Mouse (Mus musculus) urinary bladder, postnatal 14 days (tissue): ENCODE measurements around the gene Syt9.

Experiments
- DNase-seq: peaks from one replicate; pipeline ENCODE4 v3.0.0; 2021; ENCODE audit warnings: low spot score

Gene Syt9

DNA sequence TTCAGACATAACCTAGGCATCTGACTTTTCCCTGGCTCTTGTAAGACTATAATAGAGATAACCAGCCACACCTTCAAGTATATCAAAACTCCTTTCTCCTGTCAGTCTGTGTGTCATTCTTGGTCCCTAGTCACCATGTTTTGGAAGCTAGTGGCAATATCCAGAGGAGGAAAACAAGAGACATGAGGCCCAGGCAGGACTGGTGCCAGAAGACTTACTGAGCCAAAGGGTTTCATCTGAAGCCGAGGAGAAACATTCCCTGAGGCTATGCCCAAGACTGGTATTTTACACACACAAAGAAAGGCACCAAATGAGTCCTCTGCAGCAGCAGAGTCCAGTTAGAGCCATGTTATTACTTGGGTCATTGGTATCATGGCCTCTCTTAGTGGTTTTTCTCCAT lies 174.5 kb downstream of the Syt9 start:
- no peak for DNase-seq

DNA sequence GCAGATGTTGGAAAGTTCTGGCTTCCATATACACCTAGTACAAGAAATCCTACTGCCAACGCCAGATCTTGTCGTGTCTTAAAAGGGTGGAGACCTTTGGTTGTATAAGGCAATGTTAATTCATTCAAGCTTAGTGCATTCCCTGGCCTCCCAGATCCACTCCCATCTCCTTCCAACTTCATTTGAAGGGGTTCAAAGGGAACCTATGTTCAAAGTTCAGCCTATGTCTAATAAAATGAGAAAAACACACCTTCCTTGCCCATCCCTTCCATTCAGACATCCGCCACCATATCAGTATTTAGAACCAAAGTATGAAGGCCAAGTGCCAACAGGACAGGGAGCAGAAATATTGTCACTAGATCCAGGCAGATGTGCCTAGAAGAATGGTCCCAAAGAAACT lies 177.3 kb downstream of the Syt9 start:
- no peak for DNase-seq

DNA sequence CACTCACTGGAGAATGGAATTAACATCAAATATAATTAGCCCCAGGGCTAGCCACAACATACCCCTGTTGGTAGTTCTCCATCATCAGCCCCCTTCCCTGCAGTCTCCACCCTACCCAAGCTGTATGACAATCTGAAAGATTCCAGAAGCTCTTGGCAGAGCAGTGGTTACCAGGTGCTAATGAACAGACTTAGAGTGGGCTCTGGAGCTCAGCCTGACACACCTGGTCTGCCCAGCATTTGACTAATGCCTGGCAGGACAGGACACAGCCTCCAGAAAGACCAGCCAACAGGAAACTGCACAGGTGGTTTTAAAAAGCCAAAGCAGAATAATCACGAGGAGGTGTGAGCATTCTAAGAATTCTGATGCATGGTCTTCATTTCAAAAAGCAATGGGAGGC lies 182.9 kb downstream of the Syt9 start:
- no peak for DNase-seq

DNA sequence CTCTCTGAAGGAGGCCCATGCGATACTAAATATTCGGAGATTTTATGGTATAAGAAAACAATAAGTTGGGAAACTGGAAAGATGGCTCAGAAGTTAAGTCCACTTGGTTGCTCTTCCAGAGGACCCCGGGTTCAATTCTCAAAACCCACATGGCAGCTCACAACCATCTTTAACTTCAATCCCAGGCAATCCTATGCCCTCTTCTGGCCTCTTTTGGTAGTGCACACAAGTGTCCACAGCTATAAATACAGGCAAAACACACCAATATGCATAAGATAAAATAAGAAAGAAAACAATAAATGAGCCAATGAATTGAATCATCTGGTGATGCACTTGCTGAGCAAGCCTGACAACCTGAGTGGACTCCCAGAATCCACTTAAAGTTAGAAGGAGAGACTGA lies 185.4 kb downstream of the Syt9 start:
- DNase-seq: no peak

DNA sequence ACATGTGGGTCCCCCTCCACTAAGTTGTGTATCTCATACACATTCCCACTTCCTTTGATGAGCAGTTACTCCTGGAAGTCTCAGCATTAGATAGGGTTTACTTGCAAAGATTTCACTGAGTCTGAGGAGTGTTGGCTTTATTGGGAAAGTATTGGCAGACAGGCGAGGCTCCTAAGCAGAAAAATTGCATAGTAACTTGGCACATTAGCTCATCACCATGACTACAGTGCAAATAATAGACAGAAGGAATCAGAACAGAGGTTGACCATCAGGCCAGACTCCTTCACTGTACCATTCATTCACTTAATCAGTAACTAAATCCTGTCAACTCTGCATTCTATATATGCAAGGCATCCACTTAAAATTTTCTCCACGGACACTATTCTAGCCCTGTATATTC lies 190.1 kb downstream of the Syt9 start:
- DNase-seq: no peak

DNA sequence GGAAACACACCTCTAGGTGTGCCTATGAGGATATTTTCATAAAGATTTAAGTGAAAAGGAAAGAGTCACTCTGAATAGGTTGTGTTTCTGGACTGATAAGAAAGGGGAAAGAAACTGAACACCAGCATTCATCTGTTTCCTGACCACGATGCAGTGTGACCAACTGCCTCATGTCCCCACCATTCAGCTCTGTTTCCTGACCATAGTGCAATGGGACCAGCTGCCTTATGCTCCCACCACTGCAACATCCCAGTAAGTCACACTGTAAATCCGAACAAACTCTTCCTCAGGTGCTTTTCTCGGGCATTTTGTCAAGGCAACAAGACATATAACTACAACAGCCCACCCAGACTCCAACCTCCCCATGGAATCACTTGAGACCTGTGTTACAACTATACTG lies 191.1 kb downstream of the Syt9 start:
- no peak for DNase-seq

DNA sequence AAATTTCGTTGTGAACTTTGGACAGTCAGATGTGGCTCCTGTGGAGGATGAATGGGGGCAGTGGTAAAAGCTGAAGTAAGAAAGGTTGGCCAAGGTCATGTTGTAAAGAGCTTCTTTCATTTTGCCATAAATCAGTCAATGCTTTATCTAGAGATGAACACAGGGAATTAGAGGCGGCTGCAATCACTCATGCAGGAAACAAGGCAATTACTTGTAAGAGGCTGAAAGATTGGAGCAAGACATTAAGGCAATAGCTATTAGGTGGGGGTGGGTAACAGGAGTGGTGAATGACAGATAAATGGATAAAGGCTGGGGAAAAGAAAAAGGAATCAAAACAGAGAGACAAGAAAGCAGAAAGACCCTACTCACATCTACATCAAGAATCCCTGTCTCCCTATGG lies 193.2 kb downstream of the Syt9 start:
- no peak for DNase-seq

DNA sequence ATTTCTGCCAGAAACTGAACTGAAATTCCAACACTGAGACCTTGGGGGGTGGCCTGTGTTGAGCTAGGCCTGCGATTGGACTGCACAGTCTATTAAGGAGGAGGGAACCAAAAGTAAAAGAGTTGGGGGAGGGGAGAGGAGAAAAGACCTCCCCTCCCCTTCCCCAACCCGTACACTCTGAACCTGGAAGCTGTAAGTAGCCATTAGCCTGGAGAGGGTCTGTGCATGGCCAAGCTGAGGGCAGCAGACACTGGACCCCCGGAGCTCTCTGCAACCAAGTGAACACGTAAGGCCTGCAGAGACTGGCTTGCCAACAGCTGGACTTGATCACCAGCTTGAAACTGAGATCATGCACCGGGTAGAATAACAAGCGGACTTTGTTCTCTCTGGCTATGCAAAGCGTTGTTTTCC lies 196.7 kb downstream of the Syt9 start, which contains the start of gene Olfml1:
Gene Olfml1, plus strand, starts transcription at position 186 of the 411 bp plus-strand sequence.
- peak; percentile 36 for DNase-seq

DNA sequence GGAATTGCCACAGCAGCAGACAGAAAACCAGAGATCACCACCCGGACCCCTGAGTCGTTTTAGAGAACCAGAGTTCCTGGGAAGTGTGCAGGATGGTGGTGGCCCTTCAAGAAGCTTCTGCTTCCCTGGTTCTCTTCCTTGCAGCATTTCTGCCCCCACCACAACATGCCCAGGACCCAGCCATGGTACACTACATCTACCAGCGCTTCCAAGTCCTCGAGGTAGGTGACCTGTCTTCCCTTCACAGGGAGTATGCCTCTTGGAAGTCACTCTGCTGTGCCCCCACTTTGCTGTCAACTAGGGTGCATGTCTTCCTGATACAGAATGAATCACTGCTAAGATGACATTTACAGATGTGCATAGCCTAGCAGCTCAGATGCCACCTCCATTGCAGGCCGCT lies 197.1 kb downstream of the Syt9 start:
- no peak for DNase-seq

DNA sequence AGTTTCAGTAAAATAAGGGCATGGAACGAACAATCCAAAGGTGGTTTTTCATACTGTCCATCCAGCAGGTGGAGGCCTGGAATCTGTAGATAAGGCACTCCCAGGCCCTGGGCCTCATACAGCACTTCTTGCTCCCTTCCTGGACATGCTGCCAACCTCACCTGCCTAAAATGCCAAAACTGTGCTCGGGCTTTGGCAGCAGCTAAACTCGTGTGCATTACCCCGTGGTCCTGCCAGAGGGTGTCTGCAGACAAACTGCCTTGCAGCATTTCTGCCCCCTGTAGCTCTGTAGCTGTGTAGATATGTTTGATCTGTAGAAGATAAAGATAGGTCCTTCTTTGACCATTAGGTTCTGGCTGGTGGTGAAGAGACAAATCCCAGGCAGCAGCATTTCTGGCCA lies 198.4 kb downstream of the Syt9 start:
- DNase-seq: peak; percentile 24

DNA sequence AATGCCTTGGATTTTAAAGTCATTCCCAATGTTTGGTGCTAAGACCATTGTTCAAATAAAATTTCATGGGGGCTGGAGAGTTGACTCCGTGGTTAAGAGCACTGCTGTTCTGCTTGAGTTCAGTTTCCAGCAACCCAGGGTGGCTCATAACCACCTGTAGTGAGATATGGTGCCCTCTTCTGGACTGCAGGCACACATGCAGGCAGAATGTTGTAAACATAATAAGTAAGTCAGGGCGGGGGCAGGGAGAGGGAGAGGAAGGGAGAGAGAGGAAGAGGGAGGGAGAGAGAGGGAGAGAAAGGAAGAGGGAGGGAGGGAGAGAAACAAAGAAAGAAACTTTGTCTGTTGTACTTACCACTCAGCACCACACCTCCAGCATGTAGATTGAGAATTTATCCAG lies 203.3 kb downstream of the Syt9 start:
- no peak for DNase-seq

DNA sequence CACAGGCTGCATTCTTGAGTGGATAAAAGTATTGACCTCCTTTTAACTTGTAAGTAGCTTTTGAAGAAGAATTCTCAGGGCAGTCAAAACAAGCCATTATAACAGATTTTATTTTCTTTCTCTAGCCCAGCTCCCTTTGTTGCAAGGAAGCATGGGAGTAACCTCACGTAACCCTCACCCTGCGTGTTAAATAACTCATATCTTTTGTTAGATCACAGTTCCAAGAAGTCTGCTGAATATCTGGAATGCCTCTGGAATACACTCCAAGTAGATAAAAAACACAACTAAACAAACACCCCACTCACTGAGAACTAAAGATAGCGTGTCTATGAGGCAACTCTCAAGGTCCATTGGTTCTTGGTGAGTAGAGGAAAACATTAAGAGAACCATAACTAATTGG lies 203.7 kb downstream of the Syt9 start:
- DNase-seq: no peak

DNA sequence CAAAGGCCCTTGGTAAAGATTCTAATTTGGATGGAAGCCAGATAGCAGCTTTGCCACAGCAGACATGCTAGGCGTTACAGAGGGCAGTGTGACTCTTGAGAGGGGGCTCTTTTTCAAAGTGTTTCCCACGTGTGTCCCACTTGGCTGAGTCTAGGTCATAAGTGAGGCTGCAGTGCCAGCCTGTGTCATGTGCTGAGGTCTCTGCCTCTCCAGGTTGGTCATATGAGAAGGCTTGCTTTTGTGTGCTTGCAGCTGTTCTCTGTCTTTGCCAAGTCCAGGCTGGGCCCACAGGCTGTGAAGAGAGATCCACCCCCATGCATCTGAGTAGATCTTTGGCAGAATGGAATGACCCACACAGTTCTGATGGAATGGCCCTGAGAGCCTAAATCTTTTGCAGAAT lies 222.1 kb downstream of the Syt9 start:
- no peak for DNase-seq

DNA sequence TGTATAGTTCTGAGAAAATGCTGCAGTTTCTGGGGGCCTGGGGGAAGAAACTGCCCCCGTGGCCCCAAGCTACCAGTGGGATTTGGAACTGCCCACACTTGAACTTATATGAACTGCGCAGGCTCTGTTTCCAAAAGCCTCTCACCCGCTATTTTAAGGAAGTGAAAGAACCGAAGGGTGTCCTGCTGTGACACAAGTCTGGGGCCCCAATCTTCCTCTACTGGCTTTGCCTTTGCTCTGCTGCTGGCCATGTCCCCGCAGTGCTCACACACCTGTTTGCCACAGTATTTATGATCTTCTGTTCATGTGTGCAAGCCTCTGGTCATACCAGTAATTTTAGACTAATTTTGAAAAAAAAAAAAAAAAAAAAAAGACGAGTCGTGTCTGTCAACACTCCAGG lies 223.4 kb downstream of the Syt9 start:
- DNase-seq: no peak

DNA sequence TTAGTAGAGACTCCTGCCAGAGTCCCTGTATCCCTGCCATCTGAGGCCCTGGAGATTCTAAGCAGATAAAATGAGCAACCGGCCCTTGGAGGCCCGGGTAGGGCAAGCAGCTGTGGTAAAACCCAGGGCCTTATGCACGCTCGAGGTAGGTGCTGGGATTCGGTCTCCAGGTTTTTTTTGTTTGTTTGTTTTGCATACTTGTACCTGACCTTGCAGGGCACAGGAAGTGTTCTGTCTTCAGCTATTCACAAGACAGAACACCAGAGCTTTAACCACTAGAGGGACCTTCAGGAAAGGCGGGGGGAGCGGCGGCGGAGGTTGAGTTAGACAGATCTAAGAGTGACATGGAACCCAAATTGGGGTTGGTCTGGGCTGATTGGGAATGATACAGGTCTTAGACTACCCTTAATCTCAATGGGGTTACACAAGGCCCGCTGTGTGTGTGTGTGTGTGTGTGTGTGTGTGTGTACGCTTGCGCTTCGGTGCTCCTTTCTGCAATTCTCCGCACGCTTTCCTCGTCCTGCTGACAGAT lies 223.9 kb downstream of the Syt9 start:
- peak; percentile 61 for DNase-seq

DNA sequence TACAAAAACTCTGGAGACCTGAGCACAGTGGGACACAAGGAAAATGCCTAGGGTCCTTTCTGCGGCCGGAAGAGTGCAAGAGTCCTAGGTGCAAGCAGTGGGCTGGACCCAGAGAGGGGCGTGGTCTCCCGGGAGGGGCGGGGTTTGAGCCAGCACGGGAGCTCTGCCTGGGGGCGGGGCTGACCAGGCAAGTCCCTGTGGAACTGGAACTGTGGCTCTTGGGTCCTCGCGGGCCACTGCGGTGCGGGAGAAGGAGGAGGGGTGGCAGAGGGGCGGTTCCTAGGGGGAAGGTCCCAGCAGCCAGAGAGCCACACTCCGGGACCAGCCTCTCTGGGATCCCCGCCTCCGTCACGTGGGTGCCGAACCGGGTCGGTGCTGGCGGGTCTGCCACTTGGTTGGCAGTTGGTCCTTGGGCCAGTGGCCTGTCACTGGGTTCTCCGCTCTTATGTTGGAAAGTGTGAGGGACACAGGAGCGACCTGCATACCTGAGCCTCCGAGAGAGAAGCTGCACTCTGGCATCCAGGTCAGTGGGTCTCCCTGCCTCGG lies 224.4 kb downstream of the Syt9 start, which contains the start of gene Ppfibp2:
Gene Ppfibp2, plus strand, starts transcription at position 351 of the 546 bp plus-strand sequence.
- DNase-seq: peak; percentile 98

DNA sequence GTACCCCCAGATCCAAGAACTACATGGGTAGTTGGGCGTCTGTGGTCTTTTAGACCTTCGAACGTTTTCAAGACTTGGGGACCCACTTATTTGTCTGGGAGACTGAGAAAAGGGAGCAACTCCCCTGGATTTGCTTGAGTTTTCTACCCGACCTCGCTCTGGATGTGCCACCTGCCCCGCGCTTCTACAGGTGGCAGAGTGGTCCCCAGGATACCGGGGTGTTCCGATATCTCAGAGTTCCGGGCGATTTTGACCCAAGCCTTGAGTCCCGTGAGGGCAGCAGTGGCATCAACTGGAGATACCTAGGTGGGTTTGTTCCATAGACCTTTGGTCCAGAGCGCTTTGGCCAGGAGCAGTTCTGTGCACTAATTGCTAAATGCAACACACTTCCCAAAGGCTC lies 224.9 kb downstream of the Syt9 start:
- no peak for DNase-seq

DNA sequence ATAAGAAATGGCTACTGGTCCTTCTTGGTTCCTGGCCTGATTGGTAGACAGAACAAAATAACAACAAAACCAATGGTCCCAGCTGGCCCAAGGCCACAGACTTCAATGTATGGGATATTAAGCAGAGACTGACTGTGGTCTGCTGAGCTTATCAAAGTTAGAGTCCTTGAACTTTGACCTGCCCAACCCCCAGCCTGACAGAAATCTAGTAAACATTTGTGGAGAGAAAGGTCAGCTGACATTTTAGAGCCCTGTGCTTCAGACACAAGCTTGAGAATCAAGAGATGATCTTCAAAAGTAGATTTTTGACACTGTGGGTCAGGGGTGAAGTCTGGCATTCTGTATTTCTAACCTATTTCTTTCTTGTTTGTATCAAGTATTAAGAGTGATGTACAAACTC lies 226.2 kb downstream of the Syt9 start:
- no peak for DNase-seq

DNA sequence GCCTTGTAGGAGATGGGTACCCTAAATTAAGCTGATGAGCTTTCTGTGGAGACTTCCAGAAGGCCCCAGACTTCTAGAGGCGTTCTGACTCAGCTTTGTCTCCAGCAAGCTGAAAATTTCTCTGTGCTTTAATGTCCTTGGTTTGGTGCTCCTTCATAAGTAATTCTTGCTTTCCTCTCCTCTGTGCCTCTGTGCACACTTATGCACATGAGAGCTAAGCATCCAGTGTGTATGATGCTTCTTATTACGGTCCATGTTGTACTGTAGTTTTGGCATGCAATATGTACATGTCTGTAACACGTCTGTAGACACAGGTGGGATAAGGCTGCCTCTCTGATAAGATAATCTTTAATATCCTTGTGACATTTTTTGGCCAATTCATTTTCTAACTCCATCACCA lies 227.4 kb downstream of the Syt9 start:
- no peak for DNase-seq
